Mouse (Mus musculus): ENCODE results near the gene Exoc4. TPM values are rescaled to one million over a fixed set of nuclear protein-coding genes. Genes with fewer than 3 reads are reported as not detected.

Gene Exoc4
- polyA plus RNA-seq, 1 experiment, result 11.1 TPM

DNA sequence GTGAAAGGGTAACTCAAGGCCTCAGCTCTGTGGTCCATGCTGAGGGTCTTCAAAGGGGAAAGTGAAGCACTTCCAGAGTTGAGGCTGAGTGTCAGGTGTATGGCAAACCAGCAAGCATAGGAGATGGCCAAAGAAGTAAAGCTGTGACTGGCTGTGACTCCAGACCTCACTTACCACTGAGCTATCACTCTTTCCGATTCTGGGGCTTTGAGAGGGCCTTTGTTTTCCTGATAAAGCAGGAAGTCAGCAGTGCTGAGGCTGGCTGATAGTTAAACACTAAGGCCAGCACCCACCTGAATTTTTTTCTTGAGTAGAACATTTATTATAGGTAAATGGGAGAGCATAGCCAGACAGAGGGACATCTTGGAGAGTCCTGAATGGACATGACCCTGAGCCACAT lies 656.2 kb downstream of the Exoc4 start:
- TF ChIP-seq CTCF (IDR thresholded peaks at IDR 0.05; ENCODE audit: insufficient read depth, low read length), result no peak
- no peak for TF ChIP-seq POLR2A (IDR thresholded peaks at IDR 0.05; ENCODE audit: borderline replicate concordance, extremely low read depth, low read depth, low read length)

DNA sequence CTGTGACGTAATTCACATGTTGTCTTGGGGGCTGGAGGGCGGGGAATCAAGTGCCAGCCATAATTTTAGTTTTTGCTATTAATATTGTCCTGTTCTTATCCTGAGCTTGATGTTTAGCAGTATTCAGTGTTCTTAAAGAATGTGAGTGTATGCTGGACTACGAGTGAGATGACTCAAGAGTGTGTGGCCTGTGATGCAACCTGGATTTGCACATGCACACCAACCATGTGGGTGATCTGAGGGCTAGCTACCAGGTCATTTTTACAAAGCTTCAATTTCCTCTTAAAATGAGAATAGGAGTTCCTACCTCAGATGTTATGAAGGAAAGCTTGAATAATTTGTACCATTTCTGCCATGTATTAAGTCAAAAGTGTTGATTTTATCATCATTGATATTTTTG lies 661.8 kb downstream of the Exoc4 start:
- H3K4me3 ChIP-seq (replicated peaks; ENCODE audit: extremely low read depth, low read depth, low read length), result no peak overlapping the region
- H3K4me1 ChIP-seq (ENCODE audit: control insufficient read depth, insufficient read depth, low read length), result no peaks in the 10 kb centered on the region
- WGBS, result 81% methylated on average over 3 of the region's 3 CpGs
- TF ChIP-seq CTCF (IDR thresholded peaks at IDR 0.05; ENCODE audit: insufficient read depth, low read length) (no peak), POLR2A (IDR thresholded peaks at IDR 0.05; ENCODE audit: borderline replicate concordance, extremely low read depth, low read depth, low read length) (no peak)
- no peak for DNase-seq

More for the DNA sequence above, 656.2 kb downstream of the Exoc4 start:
- Histone ChIP-seq H3K4me1 (ENCODE audit: control insufficient read depth, insufficient read depth, low read length) (no peaks in the 10 kb centered on the region), H3K4me3 (replicated peaks; ENCODE audit: extremely low read depth, low read depth, low read length) (no peak overlapping the region)
- DNase-seq, result no peak
- 32% methylated on average over 1 of the region's 1 CpGs for WGBS

DNA sequence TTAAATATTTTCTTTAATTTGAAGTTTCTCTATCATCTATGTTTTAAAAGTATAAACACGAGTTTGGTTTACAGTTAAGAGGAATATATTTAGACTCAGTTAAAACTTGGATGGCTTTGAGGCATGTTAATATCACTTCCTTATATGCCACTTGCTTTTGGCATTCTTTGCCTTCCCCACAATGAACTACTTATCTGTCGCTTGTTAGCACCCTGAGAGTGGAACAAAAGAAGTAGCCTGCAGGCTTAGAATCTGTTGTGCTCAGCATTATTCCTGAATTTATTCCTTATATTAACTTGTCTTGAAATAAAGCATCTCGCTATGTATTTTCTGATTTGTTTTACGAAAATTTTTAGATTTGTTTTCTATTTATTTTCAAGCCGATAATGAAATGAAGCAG lies 664.2 kb downstream of the Exoc4 start:
- TF ChIP-seq POLR2A (IDR thresholded peaks at IDR 0.05; ENCODE audit: borderline replicate concordance, extremely low read depth, low read depth, low read length) (no peak), CTCF (IDR thresholded peaks at IDR 0.05; ENCODE audit: insufficient read depth, low read length) (no peak)
- 76% methylated on average over 5 of the region's 5 CpGs for WGBS
- no peak for DNase-seq
- Histone ChIP-seq H3K4me3 (replicated peaks; ENCODE audit: extremely low read depth, low read depth, low read length) (no peak overlapping the region), H3K4me1 (ENCODE audit: control insufficient read depth, insufficient read depth, low read length) (no peaks in the 10 kb centered on the region)

DNA sequence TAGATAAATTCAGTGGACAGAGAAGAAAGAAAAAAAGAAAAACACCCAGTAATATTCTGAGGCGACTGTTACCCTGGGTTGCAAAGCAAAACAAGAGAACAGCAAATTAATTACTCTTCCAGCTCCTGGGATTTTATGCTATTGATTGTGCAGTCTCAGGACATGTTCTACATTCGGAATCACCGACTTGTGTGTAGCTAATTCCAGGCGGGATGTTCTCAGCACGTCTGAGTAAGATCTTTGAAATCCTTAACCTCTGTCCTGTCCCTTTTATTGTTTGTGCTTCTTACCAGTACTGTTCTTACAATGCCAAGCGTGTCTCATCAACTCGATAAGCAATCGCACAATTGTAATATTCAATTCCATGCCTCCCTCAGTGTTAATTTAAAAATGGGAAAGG lies 664.6 kb downstream of the Exoc4 start:
- DNase-seq, result no peak
- TF ChIP-seq CTCF (IDR thresholded peaks at IDR 0.05; ENCODE audit: insufficient read depth, low read length), result no peak
- TF ChIP-seq POLR2A (IDR thresholded peaks at IDR 0.05; ENCODE audit: borderline replicate concordance, extremely low read depth, low read depth, low read length), result no peak
- Histone ChIP-seq H3K4me1 (ENCODE audit: control insufficient read depth, insufficient read depth, low read length) (no peaks in the 10 kb centered on the region), H3K4me3 (replicated peaks; ENCODE audit: extremely low read depth, low read depth, low read length) (no peak overlapping the region)
- WGBS, result 89% methylated on average over 8 of the region's 8 CpGs

DNA sequence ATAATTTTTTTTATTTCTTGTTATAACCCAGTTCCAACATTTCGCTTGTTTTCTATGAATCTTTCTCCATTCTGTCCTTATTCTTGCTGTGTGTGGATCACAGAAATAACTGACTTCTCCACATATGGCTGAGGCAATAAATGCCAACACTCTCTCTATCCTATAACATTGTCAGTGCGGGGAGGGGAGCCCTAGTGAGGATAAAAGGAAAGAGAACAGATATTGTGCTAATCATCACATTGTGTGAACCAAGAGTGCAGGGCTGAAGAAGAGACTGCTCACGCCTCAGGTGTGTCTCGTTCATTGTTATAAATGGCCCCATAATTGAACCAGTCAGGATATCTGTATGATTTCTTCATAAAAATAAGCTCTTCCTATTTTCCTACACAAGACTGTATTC lies 665.1 kb downstream of the Exoc4 start:
- Histone ChIP-seq H3K4me3 (replicated peaks; ENCODE audit: extremely low read depth, low read depth, low read length) (no peak overlapping the region), H3K4me1 (ENCODE audit: control insufficient read depth, insufficient read depth, low read length) (no peaks in the 10 kb centered on the region)
- WGBS, result 93% methylated on average over 4 of the region's 4 CpGs
- TF ChIP-seq POLR2A (IDR thresholded peaks at IDR 0.05; ENCODE audit: borderline replicate concordance, extremely low read depth, low read depth, low read length) (no peak), CTCF (IDR thresholded peaks at IDR 0.05; ENCODE audit: insufficient read depth, low read length) (no peak)
- DNase-seq, result no peak

DNA sequence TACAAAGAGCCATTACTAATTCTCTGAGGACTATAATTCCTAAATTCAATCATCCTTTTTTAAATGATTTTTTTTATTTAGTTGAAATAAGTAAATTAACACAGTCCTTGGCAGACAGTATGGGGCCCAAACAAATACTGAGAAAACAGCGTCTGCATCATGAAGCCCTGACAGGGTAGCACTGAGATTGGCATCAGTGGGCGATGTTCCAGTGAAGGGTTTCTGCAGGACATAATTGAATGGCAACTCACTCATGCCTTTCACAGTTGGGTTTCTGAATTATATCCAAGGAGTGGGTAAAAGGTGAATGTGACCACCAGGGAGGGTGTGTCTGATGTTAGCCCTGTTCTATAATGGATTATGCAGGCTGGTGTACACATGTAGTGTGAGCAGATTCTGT lies 674.7 kb downstream of the Exoc4 start:
- Histone ChIP-seq H3K4me1 (ENCODE audit: control insufficient read depth, insufficient read depth, low read length) (no peaks in the 10 kb centered on the region), H3K4me3 (replicated peaks; ENCODE audit: extremely low read depth, low read depth, low read length) (no peak overlapping the region)
- TF ChIP-seq POLR2A (IDR thresholded peaks at IDR 0.05; ENCODE audit: borderline replicate concordance, extremely low read depth, low read depth, low read length) (no peak), CTCF (IDR thresholded peaks at IDR 0.05; ENCODE audit: insufficient read depth, low read length) (no peak)
- no peak for DNase-seq
- 97% methylated on average over 2 of the region's 2 CpGs for WGBS

DNA sequence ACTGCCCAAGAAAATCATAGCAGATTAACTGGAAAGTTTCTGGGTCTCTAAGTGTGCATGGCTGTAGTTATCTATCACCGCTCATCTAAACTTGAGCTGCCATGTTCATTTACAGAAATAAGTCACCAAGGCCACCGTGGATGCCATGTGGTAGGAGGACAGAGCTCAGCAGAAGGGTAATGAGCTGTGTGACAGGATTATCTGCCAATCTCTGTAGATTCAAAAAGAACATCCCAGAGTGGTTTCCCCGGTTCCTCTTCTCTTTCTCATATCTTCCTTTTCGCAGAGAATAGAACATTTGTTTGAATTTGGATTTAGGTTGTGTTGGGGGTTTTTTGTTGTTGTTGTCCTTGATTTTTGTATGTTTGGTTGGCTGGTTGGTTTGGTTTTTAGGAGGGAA lies 676.0 kb downstream of the Exoc4 start:
- no peak overlapping the region for H3K4me3 ChIP-seq (replicated peaks; ENCODE audit: extremely low read depth, low read depth, low read length)
- WGBS, result 94% methylated on average over 4 of the region's 4 CpGs
- TF ChIP-seq CTCF (IDR thresholded peaks at IDR 0.05; ENCODE audit: insufficient read depth, low read length) (no peak), POLR2A (IDR thresholded peaks at IDR 0.05; ENCODE audit: borderline replicate concordance, extremely low read depth, low read depth, low read length) (no peak)
- no peaks in the 10 kb centered on the region for H3K4me1 ChIP-seq (ENCODE audit: control insufficient read depth, insufficient read depth, low read length)
- DNase-seq, result no peak

DNA sequence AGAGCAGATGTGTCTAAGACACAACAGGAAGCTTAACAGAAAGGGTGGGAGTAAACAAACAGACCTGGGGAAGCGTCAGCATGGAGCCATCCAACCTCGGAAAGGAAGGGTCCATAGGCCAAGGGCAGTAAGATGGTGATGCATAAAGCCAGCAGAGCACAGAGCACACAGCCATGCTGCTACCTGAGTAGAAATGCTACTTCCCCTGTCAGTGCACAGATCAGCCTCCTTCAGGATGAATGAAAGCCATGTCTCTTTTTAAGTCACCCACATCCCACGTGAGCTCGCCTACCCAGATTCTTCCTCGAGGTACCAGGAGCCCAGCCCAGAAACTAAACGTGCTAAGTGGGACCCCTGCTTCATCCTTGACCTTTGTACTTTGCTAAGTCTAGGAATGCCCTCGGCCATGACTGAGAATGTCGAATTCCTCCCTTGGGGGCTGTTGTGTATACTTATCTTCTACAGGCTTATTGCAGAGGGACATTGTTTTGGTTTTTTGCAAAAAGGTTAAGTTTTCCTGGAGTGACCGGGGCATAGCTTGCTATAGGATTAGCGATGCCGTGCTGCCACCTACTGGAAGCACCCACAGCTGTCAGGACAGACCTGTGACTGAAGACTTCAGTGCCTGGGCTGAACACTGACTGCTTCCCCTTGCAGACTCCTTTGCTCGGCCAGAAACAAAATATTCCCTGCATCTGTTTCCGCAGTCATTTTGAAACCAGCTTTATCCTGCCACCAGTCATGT lies 680.6 kb downstream of the Exoc4 start:
- Histone ChIP-seq H3K4me3 (replicated peaks; ENCODE audit: extremely low read depth, low read depth, low read length) (no peak overlapping the region), H3K4me1 (ENCODE audit: control insufficient read depth, insufficient read depth, low read length) (no peaks in the 10 kb centered on the region)
- TF ChIP-seq CTCF (IDR thresholded peaks at IDR 0.05; ENCODE audit: insufficient read depth, low read length) (peak; percentile 93), POLR2A (IDR thresholded peaks at IDR 0.05; ENCODE audit: borderline replicate concordance, extremely low read depth, low read depth, low read length) (no peak)
- WGBS, result 20% methylated on average over 13 of the region's 13 CpGs
- peak; percentile 54 for DNase-seq

DNA sequence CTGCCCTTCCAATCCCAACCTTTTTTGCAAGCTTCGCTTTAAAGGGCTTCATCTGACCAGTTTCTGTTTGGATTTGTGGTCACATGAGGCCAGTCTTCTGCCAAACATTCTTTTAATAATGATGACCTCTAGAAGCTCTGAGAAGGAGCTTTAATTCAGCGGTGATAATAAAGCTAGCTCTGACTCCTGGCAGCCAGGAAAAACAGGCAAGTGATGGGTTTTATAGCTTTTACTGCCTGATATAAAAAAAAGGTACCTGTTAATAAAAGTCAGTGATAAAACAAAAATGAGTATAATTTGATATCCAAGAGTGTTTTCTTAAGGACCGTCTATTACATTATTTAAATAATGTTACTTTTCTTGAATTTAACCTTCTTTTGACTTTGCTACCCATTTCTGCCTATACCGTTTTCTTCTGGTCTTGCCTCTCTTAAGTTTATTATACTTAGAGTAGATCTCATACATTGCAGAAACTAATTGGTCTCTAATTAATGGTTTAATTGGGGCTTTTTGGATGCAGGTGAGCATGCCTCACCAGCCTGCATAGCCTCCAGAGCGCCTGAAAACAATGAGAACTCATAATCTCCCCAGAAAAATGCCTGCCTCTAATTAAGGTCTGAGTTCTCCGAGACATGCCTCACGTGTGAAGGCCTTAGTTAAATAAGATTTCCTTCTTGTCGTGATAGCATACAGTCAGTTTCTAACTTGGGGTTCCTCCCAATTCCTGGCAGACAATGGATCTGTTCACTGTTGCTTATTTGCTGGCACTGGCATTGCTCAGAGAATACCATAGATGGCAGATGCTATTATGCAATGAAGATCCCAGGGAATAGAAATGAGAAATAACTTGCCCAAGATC lies 681.4 kb downstream of the Exoc4 start:
- TF ChIP-seq POLR2A (IDR thresholded peaks at IDR 0.05; ENCODE audit: borderline replicate concordance, extremely low read depth, low read depth, low read length) (no peak), CTCF (IDR thresholded peaks at IDR 0.05; ENCODE audit: insufficient read depth, low read length) (no peak)
- no peaks in the 10 kb centered on the region for H3K4me1 ChIP-seq (ENCODE audit: control insufficient read depth, insufficient read depth, low read length)
- no peak for DNase-seq
- H3K4me3 ChIP-seq (replicated peaks; ENCODE audit: extremely low read depth, low read depth, low read length), result no peak overlapping the region
- 70% methylated on average over 8 of the region's 8 CpGs for WGBS
